Mouse (Mus musculus) gonadal fat pad, adult 2 months (tissue): ENCODE measurements around the gene Cfi. TPM values are rescaled to one million over a fixed set of nuclear protein-coding genes. Genes with fewer than 3 reads are reported as not detected.

Experiments
- DNase-seq: peaks from one replicate; pipeline ENCODE4 v3.0.0-alpha.2; 2012; ENCODE audit warnings: low read depth
- polyA plus RNA-seq: library from polyadenylated mRNA; depleted of rRNA; stranded (reverse); fragments of >200 nt; gene quantifications from 2 replicates; pipeline ENCODE4 v1.2.3, GENCODE M21; 2012; rRNA removed

Gene Cfi
- 3.6 and 6.8 TPM in 2 replicates for polyA plus RNA-seq

DNA sequence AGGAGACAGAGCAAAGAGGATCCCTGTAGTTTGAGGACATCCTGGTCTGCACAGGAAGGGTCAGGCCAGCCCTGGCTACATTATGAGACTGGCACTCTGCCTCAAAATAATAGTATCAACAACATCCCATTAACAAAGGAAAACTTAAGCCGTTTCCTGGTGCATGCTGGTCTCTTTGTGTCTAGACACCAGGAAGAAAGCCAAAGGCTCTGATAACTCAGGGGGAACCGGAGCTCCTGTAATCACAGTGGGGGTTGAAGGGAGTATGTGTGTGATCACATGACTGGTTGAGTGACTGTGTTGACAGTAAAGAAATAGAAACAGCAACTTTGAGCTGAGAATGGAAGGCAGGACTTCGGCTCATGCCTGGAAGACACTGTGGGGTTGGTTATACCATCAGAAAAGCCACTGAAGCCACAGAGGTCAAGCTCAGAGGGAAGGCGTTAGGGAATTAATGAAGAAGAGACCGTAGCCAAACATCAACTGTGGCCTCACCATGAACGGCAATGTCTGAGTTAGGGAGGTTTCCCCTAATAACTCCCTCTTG is at the start of gene Cfi:
Gene Cfi (plus strand): TSS at position 497 of the 547 bp plus-strand sequence.
- DNase-seq, result no peak

DNA sequence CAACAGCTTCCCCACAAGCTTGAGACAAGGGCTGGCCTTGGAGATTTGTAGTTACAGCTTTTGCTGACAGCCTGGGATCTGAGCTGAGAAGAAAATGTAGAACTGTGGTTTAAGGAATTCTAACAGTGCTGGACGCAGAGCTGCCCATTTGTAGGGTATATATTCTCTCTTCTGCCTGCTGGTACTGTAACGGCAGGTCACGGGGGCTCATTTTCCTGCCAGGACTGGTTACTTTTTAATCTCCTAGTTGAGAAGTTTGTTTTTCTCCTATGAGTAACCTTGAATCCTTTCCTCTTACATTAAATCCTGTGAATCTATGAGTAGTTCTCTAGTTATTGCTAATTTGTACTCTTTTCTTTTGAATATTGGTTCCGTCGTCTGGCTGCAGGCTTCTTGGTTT is 41.9 kb upstream of the Cfi start:
- DNase-seq, result no peak

DNA sequence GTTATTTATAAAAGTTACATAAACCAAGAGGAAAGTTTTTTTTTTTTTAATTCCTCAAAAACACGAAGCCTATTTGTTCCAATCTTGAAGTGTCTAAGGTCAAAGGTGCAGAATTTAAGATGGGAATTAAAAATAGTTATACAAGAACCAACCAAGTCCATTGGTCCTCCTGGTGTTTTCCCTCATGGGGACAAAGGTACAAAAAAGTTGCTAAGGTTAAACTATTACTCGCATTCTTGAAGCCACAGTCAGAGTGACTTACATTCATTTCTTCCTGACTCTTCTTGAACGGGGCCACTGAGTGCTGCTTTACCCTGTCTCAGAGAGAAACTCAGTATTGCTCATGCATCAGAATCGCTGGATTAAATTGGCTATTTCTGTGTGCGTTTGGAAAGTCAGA is 38.3 kb upstream of the Cfi start:
- DNase-seq, result no peak

DNA sequence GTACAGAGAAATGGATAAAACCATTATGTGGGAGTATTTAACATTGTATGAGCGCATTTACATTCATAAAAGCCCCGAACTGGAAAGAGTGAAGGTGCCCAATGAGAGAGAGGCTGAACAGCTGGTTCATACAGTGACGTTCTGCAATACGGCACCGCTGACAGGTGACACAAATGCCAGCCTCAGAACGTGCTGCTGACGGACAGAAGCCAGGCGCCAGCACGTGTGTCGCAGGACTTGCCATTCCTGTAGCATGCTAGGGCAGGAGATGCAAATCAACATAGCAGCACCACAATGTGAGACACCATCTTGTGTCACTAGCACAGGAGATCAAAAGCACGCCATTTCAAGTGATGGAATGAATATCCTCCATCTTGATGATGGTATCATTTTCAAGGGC is 37.1 kb upstream of the Cfi start:
- no peak for DNase-seq

DNA sequence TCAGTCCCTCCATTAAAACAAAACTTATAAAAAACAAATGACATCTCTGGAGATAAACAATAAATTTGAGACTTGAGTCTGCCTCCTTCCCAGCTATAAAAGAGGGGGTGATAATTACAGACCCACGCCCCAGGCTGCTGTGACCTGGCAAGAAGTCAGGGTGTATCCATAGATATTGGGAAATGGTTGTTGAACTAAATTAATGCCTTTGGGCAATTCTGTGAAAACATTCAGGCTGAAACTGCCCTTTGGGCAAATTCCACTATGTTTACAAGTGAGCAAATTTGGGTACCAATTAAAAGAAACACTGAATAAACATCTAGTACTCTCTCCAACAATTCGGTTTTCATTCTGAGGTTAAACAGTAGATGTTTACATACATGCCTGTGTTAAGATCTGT is 36.7 kb upstream of the Cfi start:
- no peak for DNase-seq

DNA sequence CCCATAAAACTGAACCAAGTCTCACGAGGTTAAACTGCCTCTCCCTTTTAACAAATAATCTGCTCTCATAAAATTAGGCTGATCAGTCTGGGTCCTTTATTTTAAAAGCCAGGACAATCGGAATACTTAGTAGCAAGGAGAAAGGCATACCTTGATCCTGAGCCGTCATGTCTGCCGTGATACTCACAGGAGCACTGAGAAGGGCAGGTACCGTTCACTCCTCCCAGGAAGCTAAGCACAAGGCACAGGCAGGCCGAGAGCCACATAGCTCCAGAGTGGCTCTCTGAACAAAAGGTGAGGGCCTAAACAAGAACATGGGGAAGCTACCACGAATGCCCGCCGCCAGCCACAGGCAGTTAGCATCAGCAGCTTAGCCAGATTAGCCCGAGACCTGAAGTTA is 31.9 kb upstream of the Cfi start, which contains the start of gene Lrit3:
Gene Lrit3 (minus strand): TSS at position 266 of the 400 bp plus-strand sequence.
- DNase-seq, result no peak

DNA sequence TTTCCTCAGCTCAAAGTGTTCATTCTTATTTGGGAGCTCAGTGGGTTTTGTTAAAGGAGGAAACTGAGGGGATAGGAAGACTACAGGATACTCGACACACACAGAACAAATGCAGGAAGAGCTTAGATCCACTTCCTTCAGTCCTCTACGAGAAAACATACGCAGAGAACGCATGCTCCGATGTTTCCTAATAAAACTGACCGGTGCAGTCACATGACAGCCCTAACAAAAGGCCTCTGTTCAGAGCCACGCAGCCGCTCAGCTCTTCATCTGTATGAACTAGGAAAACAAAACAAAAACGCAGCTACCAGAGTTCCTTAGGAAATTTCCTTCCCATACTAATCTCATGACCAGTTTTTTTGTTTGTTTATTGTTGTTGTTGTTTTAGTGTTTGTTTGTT is 14.8 kb upstream of the Cfi start:
- no peak for DNase-seq

DNA sequence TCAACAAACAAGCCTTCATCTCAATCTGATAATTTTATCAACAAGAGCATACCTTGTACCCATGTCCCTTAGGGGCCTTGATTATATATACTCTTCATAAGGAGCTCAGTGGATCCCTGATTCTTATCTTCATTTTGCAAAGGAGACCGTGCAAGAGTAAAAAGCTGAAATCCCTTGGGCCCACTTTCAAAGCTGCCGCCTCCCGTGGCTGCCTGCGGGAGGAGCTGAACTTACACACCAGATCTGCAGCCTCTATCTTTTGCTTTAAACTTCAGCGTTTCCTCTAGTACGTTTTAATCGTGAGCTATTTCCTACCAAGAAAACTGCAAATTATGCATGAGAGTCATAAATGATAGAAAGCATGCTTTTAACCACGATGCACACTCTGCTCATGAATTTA is 13.9 kb upstream of the Cfi start:
- DNase-seq, result no peak

DNA sequence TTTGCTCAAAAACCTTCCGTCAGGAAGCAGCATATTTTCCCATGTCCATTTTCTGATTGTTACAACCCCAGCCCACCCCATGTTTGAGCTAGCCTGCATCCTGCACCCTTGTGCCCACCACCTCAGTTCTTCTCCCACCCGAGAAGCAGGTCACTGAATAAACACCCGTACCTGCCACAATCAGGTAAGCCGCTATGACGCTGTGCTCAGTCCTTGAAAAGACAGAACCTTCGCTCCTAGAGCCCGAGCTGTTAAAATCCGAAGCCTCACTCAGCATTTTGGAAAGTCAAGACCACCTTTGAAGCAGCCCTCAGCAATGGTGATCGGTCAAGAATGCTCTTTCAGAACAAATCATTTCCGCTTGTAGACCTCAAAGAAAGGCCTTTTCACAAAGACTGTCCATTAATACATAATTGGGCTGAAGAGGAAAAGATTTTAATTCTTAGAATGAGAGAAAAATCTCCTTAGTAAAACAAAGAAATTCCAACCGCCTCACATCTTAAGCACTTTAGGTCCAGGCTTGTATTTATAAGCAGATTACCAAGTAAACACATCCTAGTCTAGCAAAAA is 13.4 kb upstream of the Cfi start, which contains the start of gene Rrh:
Gene Rrh (minus strand): TSS at position 382 of the 570 bp plus-strand sequence.
- no peak for DNase-seq

DNA sequence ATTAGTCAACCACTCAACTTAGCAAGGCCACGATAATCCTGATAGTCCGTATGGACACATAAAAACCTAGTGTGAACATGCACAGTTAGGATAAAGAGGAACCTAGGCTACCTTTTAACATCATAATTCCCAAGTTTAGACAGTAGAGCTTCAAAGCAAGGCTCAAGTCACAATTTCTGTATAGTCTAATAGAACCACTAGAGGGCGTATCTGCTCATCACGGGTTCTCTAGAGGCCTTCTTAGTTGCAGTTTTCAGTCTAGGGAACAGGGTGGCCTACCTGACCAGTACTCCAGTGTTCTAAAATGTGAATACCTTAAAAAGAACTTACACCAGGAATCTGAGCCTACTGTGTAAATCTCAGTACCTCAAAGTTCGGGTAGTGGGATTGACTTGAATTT is 12.4 kb upstream of the Cfi start:
- DNase-seq, result no peak

DNA sequence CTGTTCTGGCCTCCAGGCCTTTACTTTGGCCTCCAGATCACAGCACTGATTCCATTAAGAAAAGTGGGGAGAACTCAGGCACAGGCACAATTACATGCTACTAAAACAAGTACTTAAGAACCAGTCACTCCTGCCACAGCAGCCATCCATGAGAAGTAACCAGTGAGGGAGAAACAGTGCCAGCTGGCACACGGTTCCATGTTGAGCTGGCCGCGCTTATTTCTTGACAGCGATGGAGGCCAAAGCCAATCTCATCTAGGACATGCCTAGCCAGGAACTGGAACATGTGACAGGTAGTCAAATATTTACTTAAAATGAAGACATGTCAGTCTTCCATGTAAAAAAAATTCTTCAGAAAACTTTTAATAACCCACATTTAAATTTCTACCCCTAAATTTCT is 11.5 kb upstream of the Cfi start:
- peak; percentile 28 for DNase-seq

DNA sequence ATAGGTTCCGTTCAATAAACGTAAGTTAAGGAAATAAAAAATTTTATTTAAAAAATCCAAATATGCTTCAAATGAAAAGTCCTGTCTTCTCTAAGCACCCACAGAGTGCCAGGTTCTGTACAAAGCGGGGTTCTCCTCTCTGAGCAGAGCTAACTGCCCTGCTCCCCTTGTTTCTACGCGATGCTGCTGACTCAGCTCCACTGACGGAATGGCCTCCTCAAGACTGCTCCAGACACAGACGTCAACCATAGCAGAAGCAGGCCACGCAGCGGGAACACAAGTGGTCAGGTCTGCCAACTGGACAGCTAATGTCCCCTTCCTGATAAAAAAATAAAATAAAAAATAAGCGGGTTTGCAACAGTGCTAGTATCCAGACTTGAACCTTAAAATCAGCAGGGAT is 10.8 kb upstream of the Cfi start:
- no peak for DNase-seq

DNA sequence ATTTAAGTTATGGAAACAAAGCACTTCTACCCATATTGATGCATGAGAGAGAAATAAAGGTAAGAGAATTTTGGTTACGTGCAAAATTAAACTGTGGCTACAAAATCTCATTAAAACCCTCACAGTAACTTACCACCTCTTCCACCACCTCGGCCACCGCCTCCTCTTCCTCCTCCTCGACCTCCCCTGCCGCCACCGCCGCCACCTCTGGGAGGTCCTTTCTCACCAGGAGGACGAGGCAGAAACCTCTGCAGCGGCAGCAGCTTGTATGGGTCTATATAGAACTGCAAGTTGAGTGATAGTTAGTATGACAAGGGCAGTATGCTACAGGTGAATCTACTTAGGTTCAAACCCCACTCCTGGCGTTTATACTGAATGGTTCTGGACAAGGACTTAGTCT is 9.0 kb upstream of the Cfi start:
- no peak for DNase-seq

DNA sequence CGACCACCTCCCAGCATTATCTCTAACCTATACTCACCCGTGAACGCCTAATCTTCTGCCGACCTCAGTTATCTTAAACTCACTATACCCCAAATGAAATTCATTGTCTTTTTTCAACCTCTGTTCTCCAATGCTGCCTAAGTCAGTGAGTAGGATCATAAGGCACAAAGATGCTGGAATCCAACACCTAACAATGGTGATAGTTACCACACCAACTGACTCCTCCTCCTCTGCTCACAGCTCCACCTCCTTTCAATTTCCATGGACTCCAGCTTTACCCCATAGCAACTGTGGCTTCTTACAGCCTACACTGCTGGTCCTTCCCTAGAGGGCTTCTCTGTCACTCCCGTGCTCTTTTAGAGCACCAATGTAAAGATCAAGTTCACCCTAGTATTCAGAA is 8.0 kb upstream of the Cfi start:
- DNase-seq, result no peak

DNA sequence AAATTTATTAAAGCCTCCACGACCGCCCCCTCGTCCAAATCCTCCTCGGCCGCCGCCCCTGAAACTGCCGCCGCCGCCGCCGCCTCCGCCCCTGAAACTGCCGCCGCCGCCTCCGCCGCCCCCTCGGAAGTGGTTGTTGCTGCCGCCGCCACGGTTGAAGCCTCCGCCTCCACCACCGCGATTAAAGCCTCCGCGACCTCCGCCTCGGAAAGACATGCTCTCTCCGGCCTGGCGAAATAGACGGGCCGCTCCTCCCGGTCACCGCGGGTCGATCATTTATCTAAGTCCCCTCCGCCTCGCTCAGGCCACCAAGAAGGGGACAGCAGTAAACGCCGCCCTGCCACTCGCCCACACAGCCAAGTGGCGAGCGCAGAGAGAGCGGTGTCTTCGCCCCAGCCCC is 5.1 kb upstream of the Cfi start:
- DNase-seq, result no peak

DNA sequence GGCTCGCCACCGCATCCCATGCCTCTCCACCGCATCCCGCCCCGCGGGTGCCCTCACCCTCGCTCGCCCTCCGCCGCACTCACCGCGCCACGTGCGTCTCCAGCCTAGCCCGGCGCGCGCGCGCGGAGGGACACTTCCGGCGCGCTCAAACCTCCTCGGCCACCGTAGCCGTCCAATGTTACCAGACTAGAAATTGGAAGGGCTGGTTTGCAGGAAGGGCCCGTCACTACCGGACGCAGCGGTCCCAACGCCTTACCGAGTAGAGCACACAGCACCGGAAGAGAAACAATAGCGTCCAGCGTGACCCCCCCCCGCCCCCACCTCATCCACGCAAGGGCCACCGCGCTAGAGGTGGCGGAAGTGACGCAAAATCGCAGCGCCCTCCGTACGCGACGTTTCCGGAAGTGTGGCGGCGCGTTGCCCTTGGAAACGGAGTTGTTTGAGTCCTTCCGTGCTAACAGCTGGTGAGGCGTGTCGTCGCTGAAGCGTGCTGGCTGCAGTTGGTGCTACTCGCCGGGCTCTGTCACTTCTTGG is 4.6 kb upstream of the Cfi start, which contains the start of gene Gar1:
Gene Gar1 (minus strand): TSS at position 362 of the 534 bp plus-strand sequence.
- DNase-seq, result peak; percentile 69

DNA sequence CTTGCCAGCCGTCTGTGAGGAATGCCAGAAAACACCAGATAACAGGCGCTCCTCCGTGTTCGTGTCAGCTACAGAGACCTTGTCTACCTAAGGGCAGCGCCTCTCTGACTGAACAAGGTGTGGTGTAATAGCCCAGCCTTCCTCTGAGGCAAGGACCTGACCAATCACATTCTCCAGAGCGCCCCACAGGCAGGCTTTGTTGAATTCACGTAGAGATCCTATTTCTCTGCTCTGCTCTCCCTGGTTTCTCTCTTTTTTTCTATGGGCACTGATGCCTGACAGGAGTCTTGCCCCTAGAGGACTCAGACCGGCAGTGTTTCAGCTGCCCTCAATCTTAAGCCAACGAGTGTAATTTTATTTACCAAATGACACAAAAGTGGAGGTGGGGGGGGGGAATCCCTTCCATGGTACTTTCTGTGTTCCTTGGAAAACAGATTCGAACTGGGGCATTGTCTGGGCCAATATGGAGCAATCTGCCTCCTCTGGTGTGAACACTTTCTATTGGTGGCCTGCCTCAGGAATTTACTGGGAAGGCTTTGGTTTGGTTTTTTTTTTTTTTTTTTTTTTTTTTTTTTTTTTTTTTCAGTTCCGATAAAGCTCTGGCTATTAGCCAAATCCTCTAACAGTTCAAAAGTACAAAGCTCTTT is 490 bp downstream of the Cfi start:
- no peak for DNase-seq

DNA sequence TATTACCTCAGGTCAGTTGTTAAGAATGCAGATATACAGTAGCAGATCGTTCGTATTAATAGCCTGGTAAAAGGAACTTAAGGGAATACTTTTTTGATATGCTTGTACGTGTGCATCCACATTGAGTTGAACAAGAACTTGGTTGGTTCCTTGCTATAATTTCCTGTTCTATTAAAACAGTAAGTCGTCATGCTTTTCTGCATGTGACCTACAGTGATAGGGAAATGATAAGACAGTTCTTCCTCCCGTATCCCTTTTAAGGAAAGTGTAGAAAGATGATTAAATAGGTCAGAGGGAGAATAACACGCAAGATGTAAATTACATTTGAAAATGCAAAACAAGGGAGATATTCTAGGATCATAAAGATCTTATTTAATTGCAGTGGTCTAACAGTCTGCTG is 1.3 kb downstream of the Cfi start:
- no peak for DNase-seq

DNA sequence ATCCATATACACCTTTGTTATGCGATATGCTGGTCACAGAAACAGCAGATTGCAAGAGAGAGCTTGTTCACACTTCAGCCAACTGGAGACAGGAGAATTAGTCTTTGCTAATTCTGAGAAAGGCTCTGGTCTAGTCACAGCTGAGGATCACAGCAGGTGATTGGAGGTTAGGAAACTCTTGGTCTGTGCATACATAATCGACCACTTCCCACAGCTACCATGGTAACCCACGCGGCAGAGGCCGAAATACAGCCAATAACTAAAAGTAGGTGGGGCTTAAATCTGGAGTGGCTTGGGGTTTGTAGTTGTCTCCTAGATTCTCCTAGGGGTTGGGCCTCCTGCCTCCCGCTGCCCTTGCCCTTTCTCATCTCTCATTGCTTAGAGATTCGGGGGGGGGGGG is 2.3 kb downstream of the Cfi start:
- no peak for DNase-seq

DNA sequence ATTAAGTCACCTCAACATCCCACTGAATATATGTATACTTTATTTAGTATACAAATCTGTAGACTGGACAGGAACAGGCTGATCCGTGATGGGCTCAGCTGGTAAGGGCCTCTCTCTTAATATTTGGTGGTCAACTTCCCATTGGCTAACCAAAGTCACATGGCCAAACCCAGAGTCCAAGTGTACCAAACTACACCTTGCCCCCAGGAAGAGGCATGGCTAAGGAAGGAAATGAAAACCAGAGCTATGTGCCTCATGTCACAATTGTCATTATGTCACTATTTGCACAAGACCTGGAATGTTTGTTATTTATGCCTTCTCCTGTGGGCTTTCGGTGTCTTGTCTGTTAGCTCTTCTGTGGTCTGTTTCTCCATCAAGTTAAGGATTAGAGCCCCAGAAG is 10.2 kb downstream of the Cfi start:
- no peak for DNase-seq

DNA sequence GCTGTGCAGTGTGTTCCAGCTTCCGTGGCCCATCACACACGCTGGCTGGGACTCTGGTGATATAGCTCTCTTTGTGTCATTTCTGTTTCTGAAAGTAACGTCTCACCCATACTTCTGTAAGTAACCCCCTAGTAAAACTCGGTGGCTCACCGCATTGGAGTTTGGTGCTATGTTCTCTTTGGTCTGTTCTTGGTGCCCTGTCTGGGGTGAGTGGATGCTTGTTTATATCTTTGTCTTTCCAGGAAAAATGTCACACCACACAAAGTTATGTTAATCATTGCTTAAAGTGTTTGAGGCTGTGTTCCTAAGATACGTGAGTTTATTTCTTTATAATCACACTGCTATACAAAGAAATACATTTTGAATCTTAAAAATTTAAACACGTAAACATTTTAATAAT is 11.2 kb downstream of the Cfi start:
- DNase-seq, result no peak

DNA sequence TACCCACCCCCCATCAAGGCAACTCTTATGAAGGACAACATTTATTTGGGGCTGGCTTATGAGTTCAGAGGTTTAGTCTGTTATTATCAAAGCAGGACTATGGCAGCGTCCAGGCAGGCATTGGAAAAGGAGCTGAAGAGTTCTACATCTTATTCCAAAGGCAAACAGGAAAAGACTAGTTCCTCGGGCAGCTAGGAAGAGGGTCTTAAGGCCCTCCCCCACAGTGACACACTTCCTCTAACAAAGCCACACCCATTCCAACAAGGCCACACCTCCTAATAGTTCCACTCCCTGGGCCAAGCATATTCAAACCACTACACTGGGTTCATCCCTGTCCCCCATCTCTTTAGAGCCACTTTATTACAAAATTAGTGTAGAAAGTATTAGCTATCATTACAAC is 26.9 kb downstream of the Cfi start:
- DNase-seq, result no peak

DNA sequence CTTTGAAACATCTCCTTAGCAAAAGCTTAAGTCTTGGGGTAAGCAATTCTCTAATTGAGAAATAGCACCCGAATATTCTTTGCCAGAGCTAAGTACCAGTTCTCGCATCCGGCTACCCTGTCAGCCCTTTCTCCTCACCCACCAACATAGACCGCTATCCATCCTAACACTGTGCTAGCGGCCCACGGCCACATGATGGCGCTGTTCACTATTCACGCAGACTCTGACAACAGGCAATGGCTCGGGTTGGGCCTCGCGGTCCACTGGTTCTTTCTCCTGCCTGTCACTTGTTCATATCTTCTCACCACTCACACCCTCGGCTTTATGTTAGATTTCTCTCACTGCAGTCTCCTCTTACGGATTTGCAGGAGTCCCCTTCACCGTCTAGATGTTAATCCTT is 28.0 kb downstream of the Cfi start:
- DNase-seq, result no peak
